17 mouse cellular contexts compared by ENCODE assay signal in genomic region chr5:120160923-120161658, GRCm38 (mm10).
"Had no signal": no experiment of that assay in that cellular context is flagged by ENCODE, and none has a peak within 500 bp of the region (broad histone marks: within the 10 kb centered on the region; RNA-seq: fewer than 3 reads in every experiment).

No protein-coding gene starts in this region.

- H3K36me3 ChIP-seq: limb, embryonic 15.5 days; lung, embryonic 15.5 days; midbrain, embryonic 15.5 days; neural tube, embryonic 13.5 days; stomach, embryonic 15.5 days had no signal

- H3K4me3 ChIP-seq: limb, embryonic 15.5 days; lung, embryonic 15.5 days; midbrain, embryonic 10.5 days; midbrain, embryonic 15.5 days; neural tube, embryonic 13.5 days; stomach, embryonic 15.5 days had no signal

- DNase-seq: kidney, adult 8-10 months; lung, postnatal 14 days; retina, postnatal 1 day; right cerebral cortex, postnatal 4 days; spleen, adult 18-20 months; thymus, adult 2 months; thymus, postnatal 25 days had no signal

- H3K4me1 ChIP-seq: lung, embryonic 15.5 days had no signal

- H3K27ac ChIP-seq: kidney, postnatal 0 days; limb, embryonic 15.5 days; lung, embryonic 15.5 days; macrophage; midbrain, embryonic 15.5 days; neural tube, embryonic 13.5 days; stomach, embryonic 15.5 days had no signal

- H3K4me2 ChIP-seq: limb, embryonic 15.5 days; lung, embryonic 15.5 days; midbrain, embryonic 15.5 days; neural tube, embryonic 13.5 days; stomach, embryonic 15.5 days had no signal

- H3K9me3 ChIP-seq: limb, embryonic 15.5 days; lung, embryonic 15.5 days; midbrain, embryonic 10.5 days; midbrain, embryonic 15.5 days; neural tube, embryonic 13.5 days; stomach, embryonic 15.5 days had no signal

- ATAC-seq: inflammation-experienced regulatory T-cells, adult 6 months; intestine, postnatal 0 days; midbrain, embryonic 15.5 days had no signal

- H3K27me3 ChIP-seq: limb, embryonic 15.5 days; lung, embryonic 15.5 days; midbrain, embryonic 15.5 days; neural tube, embryonic 13.5 days; stomach, embryonic 15.5 days had no signal

- H3K9ac ChIP-seq: limb, embryonic 15.5 days; lung, embryonic 15.5 days; midbrain, embryonic 15.5 days; neural tube, embryonic 13.5 days; stomach, embryonic 15.5 days had no signal
